Mouse (Mus musculus) liver, embryonic 14.5 days (tissue): ENCODE results near the gene Gls. TPM values are rescaled to one million over a fixed set of nuclear protein-coding genes. Genes with fewer than 3 reads are reported as not detected.

Experiments used
- ATAC-seq: fragments of 200-750 bp; cut with Nextera tagmentation; 2 replicates; pipeline ENCODE4 v1.8.0; 2017; ENCODE audit warnings: moderate number of reproducible peaks, mild to moderate bottlenecking, moderate library complexity; ENCODE audit not compliant: insufficient read depth
- DNase-seq, 3 experiments: peaks; one replicate each; pipeline ENCODE4 v3.0.0-alpha.2; 2012 to 2013; ENCODE audit warnings: low read depth in 3 of 3, low spot score in 3 of 3
- H3K27ac ChIP-seq: fragments of 300-500 bp; sonication (generic); 2 replicates; pipeline ENCODE4 v1.5.1; 2014; ENCODE audit warnings: moderate library complexity, mild to moderate bottlenecking, control low read depth, inconsistent platforms
- H3K27me3 ChIP-seq: fragments of 300-500 bp; sonication (generic); 2 replicates; pipeline ENCODE4 v1.6.1; 2014; ENCODE audit warnings: mild to moderate bottlenecking, low read length, moderate library complexity; ENCODE audit not compliant: control insufficient read depth, insufficient read depth
- H3K36me3 ChIP-seq: fragments of 300-500 bp; sonication (generic); replicated peaks from 2 replicates; pipeline ENCODE4 v1.6.1; 2014; ENCODE audit warnings: low read depth; ENCODE audit not compliant: control insufficient read depth, insufficient read depth
- H3K4me1 ChIP-seq, 2 experiments: fragments of 200-500 bp in 1 of 2; fragments of 300-500 bp in 1 of 2; sonication (generic) in 1 of 2; replicated peaks; 2 replicates each; pipeline ENCODE4 v1.6.1; 2012 to 2014; ENCODE audit warnings: antibody characterized with exemption in 1 of 2, inconsistent platforms in 1 of 2, low read length in 1 of 2; ENCODE audit not compliant: control insufficient read depth in 2 of 2, insufficient read depth in 2 of 2
- H3K4me2 ChIP-seq: fragments of 300-500 bp; sonication (generic); 2 replicates; pipeline ENCODE4 v1.6.1; 2014; ENCODE audit warnings: low read depth, mild to moderate bottlenecking, control low read depth, moderate library complexity
- H3K4me3 ChIP-seq, 2 experiments: fragments of 200-500 bp in 1 of 2; fragments of 300-500 bp in 1 of 2; sonication (generic) in 1 of 2; 2 replicates each; pipeline ENCODE4 v1.5.1; 2012 to 2014; ENCODE audit warnings: low read depth in 2 of 2, low read length in 2 of 2, mild to moderate bottlenecking in 2 of 2, control low read depth in 1 of 2, inconsistent platforms in 1 of 2, moderate library complexity in 1 of 2; ENCODE audit not compliant: insufficient read depth in 1 of 2
- H3K9ac ChIP-seq: fragments of 300-500 bp; sonication (generic); replicated peaks from 2 replicates; pipeline ENCODE4 v1.6.1; 2014; ENCODE audit warnings: mild to moderate bottlenecking, control low read depth, moderate library complexity
- H3K9me3 ChIP-seq: fragments of 300-500 bp; sonication (generic); 2 replicates; pipeline ENCODE4 v1.6.1; 2016; ENCODE audit warnings: low read length, mixed read lengths; ENCODE audit not compliant: control insufficient read depth
- CTCF ChIP-seq: IDR thresholded peaks from 2 replicates; pipeline ENCODE4 v1.5.1; 2016; ENCODE audit warnings: antibody characterized with exemption, low read depth, control low read depth
- EP300 ChIP-seq: IDR thresholded peaks from 2 replicates; pipeline ENCODE4 v1.6.1; 2016; ENCODE audit warnings: antibody characterized with exemption, low read depth
- WGBS: fragments of 180-500 bp; shearing (Covaris S2); extraction: QIAGEN DNeasy Blood & Tissue Kit; methylation state at CpG from one replicate; pipeline ENCODE4 v1.1.7; 2014; ENCODE audit not compliant: insufficient replicate concordance; 5-methylcytosine and 5-hydroxymethylcytosine counted together
- polyA plus RNA-seq, 2 experiments: library from polyadenylated mRNA; depleted of rRNA in 1 of 2; stranded (reverse) in 1 of 2; unstranded in 1 of 2; fragments of >200 nt; fragmentation: Nextera tagmentation in 1 of 2; extraction: Ambion mirVana in 1 of 2; gene quantifications; 2 replicates each; pipeline versions ENCODE4 v1.2.1 to v1.2.3; 2012 to 2014

Gene Gls
- polyA plus RNA-seq, 2 experiments: 9.0 to 16.7 TPM

DNA sequence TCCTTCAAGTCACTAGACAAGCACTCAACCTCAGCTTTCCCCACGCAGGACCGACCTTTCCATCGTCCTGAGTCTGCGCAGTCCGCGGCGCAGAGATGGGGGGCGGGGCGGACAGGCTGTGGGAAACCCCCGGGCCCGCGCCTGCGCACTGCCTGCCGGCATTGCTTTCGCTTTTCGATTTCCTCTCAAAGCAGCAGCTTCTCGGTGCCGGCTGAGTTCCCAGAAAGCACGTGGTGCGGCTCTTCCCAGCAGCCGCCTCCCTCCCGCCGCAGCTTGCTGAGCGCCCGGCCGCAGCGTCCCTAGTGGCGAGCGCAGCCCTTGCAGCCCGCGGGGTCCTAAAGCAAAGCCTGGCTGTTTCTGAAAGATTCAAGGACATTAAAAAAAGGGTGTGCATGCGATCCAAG is 119.4 kb downstream of the Gls start:
- under 1% methylated on average over 32 of the region's 32 CpGs for WGBS
- H3K4me3 ChIP-seq: peak overlapping the region; percentile 65 to 77
- no peaks in the 10 kb centered on the region for H3K9me3 ChIP-seq
- peak; percentile 87 to 91 (median 87) for DNase-seq
- peak overlapping the region; percentile 95 for H3K4me2 ChIP-seq
- no peaks in the 10 kb centered on the region for H3K27me3 ChIP-seq
- peaks cover 4 to 9% of the 10 kb centered on the region in 2 experiments for H3K4me1 ChIP-seq
- peak; percentile 94 for ATAC-seq
- peak overlapping the region; percentile 45 for H3K27ac ChIP-seq
- no peaks in the 10 kb centered on the region for H3K36me3 ChIP-seq
- TF ChIP-seq EP300: no peak
- peak; percentile 99 for TF ChIP-seq CTCF
- H3K9ac ChIP-seq: peak overlapping the region; percentile 73

Other genes with a start within 250 kb of the Gls start
- gene Stat4, start 246.1 kb downstream of the Gls start, polyA plus RNA-seq (2012; rRNA removed): 0.32 and 0.42 TPM in 2 replicates
- gene Stat4, start 246.1 kb downstream of the Gls start, polyA plus RNA-seq (2014; fragmentation: Nextera tagmentation; extraction: Ambion mirVana): 1.5 and 1.8 TPM in 2 replicates
- 5.9 and 8.9 TPM in 2 replicates for gene Stat1, start 113.8 kb downstream of the Gls start, polyA plus RNA-seq (2012; rRNA removed)
- 14.1 and 18.6 TPM in 2 replicates for gene Stat1, start 113.8 kb downstream of the Gls start, polyA plus RNA-seq (2014; fragmentation: Nextera tagmentation; extraction: Ambion mirVana)